In the genomic region with DNA sequence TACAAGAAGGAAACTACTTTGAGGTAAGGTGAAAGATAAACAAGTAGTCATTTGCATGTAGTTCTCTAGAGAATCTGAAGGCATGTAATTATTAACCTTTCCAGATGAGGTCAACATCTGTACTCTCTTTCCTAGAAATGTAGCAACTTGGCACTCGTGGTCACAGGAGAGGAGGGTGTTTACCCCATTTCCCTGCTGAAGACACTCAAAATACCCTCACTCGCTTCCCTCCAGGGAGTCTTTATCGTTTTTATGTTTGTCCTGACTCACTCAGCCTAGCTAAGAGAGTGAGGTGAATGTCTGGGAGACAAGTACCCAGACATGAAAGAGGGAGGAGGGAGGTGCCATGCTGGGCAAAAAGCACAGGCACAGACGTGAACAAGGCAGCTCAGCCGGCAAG, we compare ENCODE assay signal across 9 mouse cellular contexts.
DNase-seq lines count a peak whose midpoint lies in the region; ATAC-seq lines count a peak whose summit lies in the region.
"Had no signal": no experiment of that assay in that cellular context is flagged by ENCODE, and none has a peak within 500 bp of the region (broad histone marks: within the 10 kb centered on the region; RNA-seq: fewer than 3 reads in every experiment).

No protein-coding gene starts in this region.

- H3K27me3 ChIP-seq in embryonic facial prominence, embryonic 10.5 days (replicated peaks; ENCODE audit: low read depth, poor library complexity, severe bottlenecking) = no peaks in the 10 kb centered on the region
- no peaks in the 10 kb centered on the region for H3K27me3 ChIP-seq in limb, embryonic 13.5 days

- H3K4me1 ChIP-seq in embryonic facial prominence, embryonic 10.5 days = peaks cover 55% of the 10 kb centered on the region
- peaks cover 68% of the 10 kb centered on the region for H3K4me1 ChIP-seq in limb, embryonic 13.5 days

- ATAC-seq in limb, embryonic 13.5 days (ENCODE audit: low FRiP score, low read depth) = no peak

- H3K27ac ChIP-seq in embryonic facial prominence, embryonic 10.5 days (replicated peaks) = peak overlapping the region; percentile 75
- H3K27ac ChIP-seq in limb, embryonic 13.5 days = peak overlapping the region; percentile 88

- H3K4me3 ChIP-seq in embryonic facial prominence, embryonic 10.5 days = no peak overlapping the region
- no peak overlapping the region for H3K4me3 ChIP-seq in limb, embryonic 13.5 days

- WGBS in embryonic facial prominence, embryonic 10.5 days = 31% methylated on average over 5 of the region's 5 CpGs
- WGBS in limb, embryonic 13.5 days = 12% methylated on average over 5 of the region's 5 CpGs

- peak; percentile 28 for DNase-seq in kidney, adult 18-20 months
- DNase-seq in kidney, adult 11 months = no peak
- peak; percentile 45 for DNase-seq in NIH3T3 (ENCODE audit: low read depth)
- no peak for DNase-seq in embryonic facial prominence, embryonic 10.5 days (ENCODE audit: low spot score)
- DNase-seq in left cerebral cortex, postnatal 36 days (ENCODE audit: low spot score in 2 of 2) = no peak
- DNase-seq in right cerebral cortex, postnatal 36 days (ENCODE audit: low spot score in 2 of 2) = no peak
- DNase-seq: right cerebral cortex, postnatal 25 days; thymus, postnatal 36 days had no signal

- intact Hi-C loops in left cerebral cortex, postnatal 36 days (cut with DNase I) = no loop called here

- peaks cover 76% of the 10 kb centered on the region for H3K36me3 ChIP-seq in embryonic facial prominence, embryonic 10.5 days (replicated peaks)
- peaks cover 34% of the 10 kb centered on the region for H3K36me3 ChIP-seq in limb, embryonic 13.5 days

- no peak overlapping the region for H3K9ac ChIP-seq in limb, embryonic 13.5 days

- no peaks in the 10 kb centered on the region for H3K9me3 ChIP-seq in embryonic facial prominence, embryonic 10.5 days
- H3K9me3 ChIP-seq in limb, embryonic 13.5 days = no peaks in the 10 kb centered on the region

- peak overlapping the region; percentile 12; the same call in 1 of the 2 replicates for H3K4me2 ChIP-seq in limb, embryonic 13.5 days (replicated peaks)

Comparison
In these comparisons a context has a peak if more than half of its experiments do, and no peak if none do; other contexts are left out.
1. DNase-seq: peak in kidney, adult 18-20 months (single experiment) and NIH3T3 (single experiment); none in kidney, adult 11 months (single experiment), embryonic facial prominence, embryonic 10.5 days (single experiment), left cerebral cortex, postnatal 36 days (0 of 2) and right cerebral cortex, postnatal 36 days (0 of 2).